Mouse (Mus musculus) heart, embryonic 12.5 days (tissue): Measurements from ENCODE around the gene Wars. TPM values are rescaled to one million over a fixed set of nuclear protein-coding genes. Genes with fewer than 3 reads are reported as not detected.
A peak's percentile ranks its signal among the peaks of the same experiment; 100 is the strongest.

ENCODE experiments used
- microRNA counts: library from miRNA; unstranded; fragments of <30 nt; microRNA quantifications from one replicate; lab custom pipeline; 2017
- microRNA-seq: library from miRNA; unstranded; fragments of <30 nt; microRNA quantifications from one replicate; pipeline ENCODE4, GENCODE M21; 2017
- polyA plus RNA-seq: library from polyadenylated mRNA; unstranded; fragments of >200 nt; fragmentation: Nextera tagmentation; extraction: Ambion mirVana; gene quantifications from 2 replicates; pipeline ENCODE4 v1.2.1, GENCODE M21; 2016

Wars gene
- polyA plus RNA-seq, 1 experiment from 2014 or later, result 71.5 TPM

MicroRNAs within 50 kb of the gene (microRNA counts, 519-probe panel; counts per million panel counts)
- microRNA mmu-miR-345-3p (lab: Ali Mortazavi, UCI) (not detected), microRNA mmu-miR-345-5p (lab: Ali Mortazavi, UCI) (3,533 counts per million, percentile 18 among the panel's probes with 10 or more counts)

Small RNAs within 50 kb of the gene (microRNA-seq; reads per million reads assigned to microRNA genes)
- gene Mir345, result 109 reads per million, percentile 54 among the genes with 10 or more reads in this experiment

Other genes starting within 250 kb of the Wars start
- gene Degs2, start 191.9 kb downstream of the Wars start, polyA plus RNA-seq, result 0.64 and 1.0 TPM in 2 replicates
- 16.0 and 18.8 TPM in 2 replicates for gene Yy1, start 101.2 kb downstream of the Wars start, polyA plus RNA-seq
- gene Slc25a29, start 58.3 kb downstream of the Wars start, polyA plus RNA-seq, result 3.0 and 3.3 TPM in 2 replicates
- gene Slc25a47, start 58.1 kb downstream of the Wars start, polyA plus RNA-seq, result 5.2 and 5.4 TPM in 2 replicates
- gene Wdr25, start 543 bp downstream of the Wars start, polyA plus RNA-seq, result 5.6 and 5.8 TPM in 2 replicates
- 1.4 and 1.8 TPM in 2 replicates for gene Begain, start 174.0 kb upstream of the Wars start, polyA plus RNA-seq